Mouse (Mus musculus) heart, embryonic 16.5 days (tissue): ENCODE data around the gene Nelfe. TPM values are rescaled to one million over a fixed set of nuclear protein-coding genes. Genes with fewer than 3 reads are reported as not detected.

ENCODE experiments used
- ATAC-seq: fragments of 200-750 bp; cut with Nextera tagmentation; replicated peaks from 2 replicates; pipeline ENCODE4 v1.8.0; 2017; ENCODE audit warnings: moderate number of reproducible peaks; ENCODE audit not compliant: insufficient read depth, low FRiP score; ENCODE audit errors: extremely low read depth
- H3K27ac ChIP-seq: fragments of 300-500 bp; sonication (generic); 2 replicates; pipeline ENCODE4 v1.5.1; 2014; ENCODE audit warnings: mild to moderate bottlenecking, low read length, control low read depth, moderate library complexity
- H3K27me3 ChIP-seq: fragments of 300-500 bp; sonication (generic); 2 replicates; pipeline ENCODE4 v1.6.1; 2014; ENCODE audit warnings: low read length, mixed read lengths; ENCODE audit not compliant: control insufficient read depth, insufficient read depth
- H3K36me3 ChIP-seq: fragments of 300-500 bp; sonication (generic); 2 replicates; pipeline ENCODE4 v1.6.1; 2014; ENCODE audit not compliant: control insufficient read depth, insufficient read depth
- H3K4me1 ChIP-seq: fragments of 300-500 bp; sonication (generic); 2 replicates; pipeline ENCODE4 v1.6.1; 2014; ENCODE audit warnings: low read length, mixed read lengths; ENCODE audit not compliant: control insufficient read depth, insufficient read depth
- H3K4me2 ChIP-seq: fragments of 300-500 bp; sonication (generic); 2 replicates; pipeline ENCODE4 v1.6.1; 2014; ENCODE audit warnings: low read depth, mild to moderate bottlenecking, control low read depth, low read length
- H3K4me3 ChIP-seq: fragments of 300-500 bp; sonication (generic); 2 replicates; pipeline ENCODE4 v1.5.1; 2014; ENCODE audit warnings: mild to moderate bottlenecking, control low read depth, low read length
- H3K9ac ChIP-seq: fragments of 300-500 bp; sonication (generic); 2 replicates; pipeline ENCODE4 v1.6.1; 2014; ENCODE audit warnings: low read length, control low read depth
- H3K9me3 ChIP-seq: fragments of 300-500 bp; sonication (generic); replicated peaks from 2 replicates; pipeline ENCODE4 v1.6.1; 2016; ENCODE audit warnings: low read length; ENCODE audit not compliant: control insufficient read depth
- WGBS: fragments of 180-500 bp; shearing (Covaris S2); extraction: QIAGEN DNeasy Blood & Tissue Kit; methylation state at CpG from one replicate; pipeline ENCODE4 v1.1.7; 2014; 5-methylcytosine and 5-hydroxymethylcytosine counted together
- polyA plus RNA-seq: library from polyadenylated mRNA; unstranded; fragments of >200 nt; fragmentation: Nextera tagmentation; extraction: Ambion mirVana; gene quantifications from 2 replicates; pipeline ENCODE4 v1.2.1, GENCODE M21; 2015

Gene Nelfe
- polyA plus RNA-seq, 1 experiment from 2014 or later: 64.3 TPM

GRCm38 (mm10) chr17:34883332-34883731 is 33.1 kb downstream of the Nelfe start:
- H3K9me3 ChIP-seq: no peaks in the 10 kb centered on the region
- H3K9ac ChIP-seq: no peak overlapping the region
- H3K27me3 ChIP-seq: no peaks in the 10 kb centered on the region
- H3K27ac ChIP-seq: no peak overlapping the region
- H3K4me1 ChIP-seq: 0 out of 2 replicates have a peak, but pooled peaks cover 4% of the 10 kb centered on the region
- H3K4me2 ChIP-seq: no peak overlapping the region
- ATAC-seq: no peak
- no peaks in the 10 kb centered on the region for H3K36me3 ChIP-seq
- H3K4me3 ChIP-seq: no peak overlapping the region
- WGBS: 59% methylated on average over 3 of the region's 3 CpGs

GRCm38 (mm10) chr17:34884704-34885103 is 34.5 kb downstream of the Nelfe start:
- H3K9ac ChIP-seq: no peak overlapping the region
- no peak overlapping the region for H3K27ac ChIP-seq
- H3K4me3 ChIP-seq: no peak overlapping the region
- no peaks in the 10 kb centered on the region for H3K36me3 ChIP-seq
- 84% methylated on average over 6 of the region's 6 CpGs for WGBS
- no peaks in the 10 kb centered on the region for H3K27me3 ChIP-seq
- no peak for ATAC-seq
- H3K9me3 ChIP-seq: no peaks in the 10 kb centered on the region
- 0 out of 2 replicates have a peak, but pooled peaks cover 4% of the 10 kb centered on the region for H3K4me1 ChIP-seq
- no peak overlapping the region for H3K4me2 ChIP-seq

DNA sequence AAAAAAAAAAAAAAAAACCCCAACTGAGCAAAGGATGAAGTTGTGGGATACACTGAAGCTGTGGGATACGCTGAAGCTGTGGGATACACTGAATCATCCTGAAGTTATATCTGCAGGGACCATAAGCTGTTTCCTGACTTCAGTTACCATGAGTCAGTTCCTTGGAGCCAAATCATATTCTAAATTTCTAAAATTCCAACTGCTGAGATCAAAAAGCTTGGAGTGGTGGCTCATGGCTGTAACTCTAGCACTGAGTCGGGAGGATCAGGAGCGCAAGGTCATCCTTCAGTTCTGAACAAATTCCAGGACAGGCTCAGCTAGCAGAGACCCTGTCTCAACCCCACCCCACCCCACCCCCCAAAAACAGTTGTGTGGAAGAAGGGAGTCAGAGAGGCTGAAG is 35.4 kb downstream of the Nelfe start:
- H3K4me2 ChIP-seq: no peak overlapping the region
- no peak overlapping the region for H3K4me3 ChIP-seq
- H3K36me3 ChIP-seq: no peaks in the 10 kb centered on the region
- H3K9ac ChIP-seq: no peak overlapping the region
- no peak for ATAC-seq
- H3K4me1 ChIP-seq: 0 out of 2 replicates have a peak, but pooled peaks cover 4% of the 10 kb centered on the region
- H3K27ac ChIP-seq: no peak overlapping the region
- 54% methylated on average over 3 of the region's 3 CpGs for WGBS
- H3K27me3 ChIP-seq: no peaks in the 10 kb centered on the region
- no peaks in the 10 kb centered on the region for H3K9me3 ChIP-seq

DNA sequence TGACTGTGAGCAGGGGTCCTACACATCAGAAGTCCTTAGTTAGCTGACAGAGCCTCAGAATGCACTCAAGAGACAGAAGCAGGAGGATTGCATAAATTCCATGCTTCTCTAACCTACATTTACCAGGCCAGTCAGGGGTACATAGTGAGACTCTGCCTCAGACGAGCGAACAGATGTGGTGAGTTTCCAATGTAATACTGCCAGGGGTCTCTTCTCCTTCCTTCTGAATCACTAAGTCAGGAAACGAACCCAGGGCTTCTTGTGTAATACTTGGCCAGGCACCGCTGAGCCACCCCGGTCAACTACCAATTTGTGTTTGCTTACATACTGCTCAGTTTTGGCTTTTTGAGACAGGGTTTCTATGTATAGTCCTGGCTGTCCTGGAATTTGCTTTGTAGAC is 37.8 kb downstream of the Nelfe start:
- 83% methylated on average over 5 of the region's 5 CpGs for WGBS

GRCm38 (mm10) chr17:34890074-34890743 is 40.0 kb downstream of the Nelfe start:
- 81% methylated on average over 12 of the region's 12 CpGs for WGBS
- H3K9me3 ChIP-seq: no peaks in the 10 kb centered on the region
- no peak overlapping the region for H3K9ac ChIP-seq
- H3K27me3 ChIP-seq: no peaks in the 10 kb centered on the region
- H3K4me3 ChIP-seq: no peak overlapping the region
- no peak overlapping the region for H3K4me2 ChIP-seq
- H3K27ac ChIP-seq: no peak overlapping the region
- no peak for ATAC-seq
- peaks cover 2% of the 10 kb centered on the region; the same call in 1 of the 2 replicates for H3K4me1 ChIP-seq
- no peaks in the 10 kb centered on the region for H3K36me3 ChIP-seq

More for the DNA sequence above, 37.8 kb downstream of the Nelfe start:
- ATAC-seq: no peak
- H3K27ac ChIP-seq: no peak overlapping the region
- H3K27me3 ChIP-seq: no peaks in the 10 kb centered on the region
- H3K4me2 ChIP-seq: no peak overlapping the region
- no peaks in the 10 kb centered on the region for H3K36me3 ChIP-seq
- H3K4me1 ChIP-seq: no peaks in the 10 kb centered on the region
- no peaks in the 10 kb centered on the region for H3K9me3 ChIP-seq
- no peak overlapping the region for H3K9ac ChIP-seq
- no peak overlapping the region for H3K4me3 ChIP-seq

GRCm38 (mm10) chr17:34891377-34891776 is 41.2 kb downstream of the Nelfe start:
- no peak overlapping the region for H3K4me2 ChIP-seq
- no peaks in the 10 kb centered on the region for H3K27me3 ChIP-seq
- 93% methylated on average over 2 of the region's 2 CpGs for WGBS
- H3K9ac ChIP-seq: no peak overlapping the region
- H3K4me1 ChIP-seq: peaks cover 6% of the 10 kb centered on the region
- H3K9me3 ChIP-seq: no peaks in the 10 kb centered on the region
- no peak for ATAC-seq
- H3K36me3 ChIP-seq: peaks cover 2% of the 10 kb centered on the region; the same call in 1 of the 2 replicates
- no peak overlapping the region for H3K4me3 ChIP-seq
- no peak overlapping the region for H3K27ac ChIP-seq

- H3K27ac ChIP-seq: peak overlapping the region; percentile 46
- WGBS: 74% methylated on average over 12 of the region's 12 CpGs
- H3K9me3 ChIP-seq: no peaks in the 10 kb centered on the region
- H3K36me3 ChIP-seq: peaks cover 4% of the 10 kb centered on the region; the same call in 1 of the 2 replicates
- H3K4me2 ChIP-seq: peak overlapping the region; percentile 86
- peak overlapping the region; percentile 42 for H3K9ac ChIP-seq
- ATAC-seq: no peak
- peak overlapping the region; percentile 87; the same call in 1 of the 2 replicates for H3K4me3 ChIP-seq
- H3K4me1 ChIP-seq: peaks cover 16% of the 10 kb centered on the region
- no peaks in the 10 kb centered on the region for H3K27me3 ChIP-seq
Observed at GRCm38 (mm10) chr17:34893072-34893824, 43.1 kb downstream of the Nelfe start.

DNA sequence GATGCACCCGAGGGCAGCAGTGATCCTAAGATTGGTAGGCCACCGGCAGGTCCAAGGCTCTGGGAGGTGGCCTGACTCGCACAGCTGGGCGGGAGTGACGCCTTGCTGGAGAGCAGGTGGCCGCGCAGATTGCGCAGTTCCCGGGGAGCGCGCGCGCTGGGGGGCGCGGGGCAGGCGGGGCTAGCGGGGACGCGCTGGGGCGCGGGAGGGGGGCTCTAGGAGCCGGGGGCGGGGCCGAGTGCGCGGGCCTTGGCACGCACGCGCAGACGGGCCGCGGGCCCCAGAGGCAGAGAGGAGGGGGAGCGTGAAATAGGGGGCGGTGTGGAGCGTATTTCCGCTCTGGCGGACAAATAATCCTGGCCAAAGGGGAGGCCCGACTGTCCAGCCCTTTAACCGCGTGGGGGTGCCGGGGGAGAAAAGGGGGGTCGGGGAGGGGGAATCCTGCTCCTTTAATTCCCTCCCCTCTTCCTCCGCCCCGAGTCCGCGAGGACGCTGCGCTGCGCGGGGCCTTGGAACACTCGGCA is 43.9 kb downstream of the Nelfe start:
- ATAC-seq: peak; percentile 91
- Histone ChIP-seq H3K4me2 (peak overlapping the region; percentile 86), H3K4me3 (peak overlapping the region; percentile 87), H3K9me3 (no peaks in the 10 kb centered on the region), H3K4me1 (peaks cover 16% of the 10 kb centered on the region), H3K27me3 (no peaks in the 10 kb centered on the region), H3K36me3 (peaks cover 4% of the 10 kb centered on the region; the same call in 1 of the 2 replicates), H3K9ac (peak overlapping the region; percentile 91), H3K27ac (peak overlapping the region; percentile 89)
- WGBS: under 1% methylated on average over 48 of the region's 51 CpGs
